Mouse (Mus musculus) B cell, adult 2 months (primary cell): ENCODE data around the gene Selplg.

ENCODE experiments used
- DNase-seq, 2 experiments: peaks; one replicate each; pipeline ENCODE4 v3.0.0; 2022

The Selplg gene

GRCm38 (mm10) chr5:113818572-113818971 is 13.9 kb downstream of the Selplg start:
- no peak for DNase-seq

GRCm38 (mm10) chr5:113815638-113816152 is 16.7 kb downstream of the Selplg start:
- peak; percentile 89 to 90 for DNase-seq

GRCm38 (mm10) chr5:113815041-113815389 is 17.4 kb downstream of the Selplg start:
- no peak for DNase-seq

DNA sequence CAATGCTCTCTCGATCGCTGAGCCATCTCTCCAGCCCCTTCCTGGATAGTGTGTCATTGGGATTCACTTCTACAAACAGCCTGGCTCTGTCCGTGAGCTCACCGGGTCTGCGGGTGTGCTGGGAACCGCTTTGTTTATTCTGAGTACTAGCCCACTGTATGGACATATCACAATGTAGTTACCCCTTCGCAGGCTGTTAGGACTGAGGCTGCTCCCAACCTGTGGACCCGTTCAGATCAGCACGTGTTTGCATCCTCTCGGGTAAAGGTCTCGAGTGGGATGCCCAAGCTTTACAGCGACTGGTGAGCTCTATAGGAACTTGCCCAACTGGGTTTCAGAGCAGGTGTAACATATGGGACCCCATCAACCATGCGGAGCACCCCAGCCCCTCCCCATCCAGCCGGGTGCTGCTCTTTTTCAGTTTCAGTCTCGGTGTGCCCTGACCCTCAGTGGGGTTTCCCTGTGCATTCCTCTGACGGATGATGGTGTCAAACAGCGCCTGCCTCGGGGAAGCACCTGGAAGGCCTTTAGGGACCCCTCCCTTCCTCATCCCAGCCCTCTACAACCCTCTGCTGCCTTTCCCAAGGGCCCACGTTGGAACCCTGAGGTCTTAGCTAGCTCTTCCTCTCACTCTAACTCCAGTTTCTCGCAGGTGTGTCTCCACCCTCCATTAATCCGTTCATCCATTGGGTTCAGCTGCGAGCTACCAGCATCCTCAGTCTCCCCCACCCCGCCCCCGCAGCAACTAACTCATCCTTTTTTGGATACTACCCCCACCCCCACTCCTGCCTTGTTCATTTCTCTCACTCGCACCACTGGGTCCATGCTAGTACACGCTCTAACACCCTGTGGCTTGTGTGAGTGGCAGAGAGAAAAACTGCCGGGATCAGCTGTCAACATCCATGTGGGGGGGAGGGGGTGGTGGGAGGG is 18.1 kb downstream of the Selplg start:
- DNase-seq, result peak; percentile 55 to 61

GRCm38 (mm10) chr5:113813608-113814007 is 18.8 kb downstream of the Selplg start:
- DNase-seq, result peak; percentile 78 to 79

- DNase-seq, result peak in 1 of 2 experiments; percentile 39
These were observed 19.8 kb downstream of the Selplg start for GRCm38 (mm10) chr5:113812638-113813037.

GRCm38 (mm10) chr5:113811824-113812420 is 20.5 kb downstream of the Selplg start:
- peak; percentile 49 to 61 for DNase-seq

- no peak for DNase-seq
These were observed 22.3 kb downstream of the Selplg start for GRCm38 (mm10) chr5:113810111-113810510.

- DNase-seq, result no peak
These were observed 24.3 kb downstream of the Selplg start for GRCm38 (mm10) chr5:113808177-113808576.

DNA sequence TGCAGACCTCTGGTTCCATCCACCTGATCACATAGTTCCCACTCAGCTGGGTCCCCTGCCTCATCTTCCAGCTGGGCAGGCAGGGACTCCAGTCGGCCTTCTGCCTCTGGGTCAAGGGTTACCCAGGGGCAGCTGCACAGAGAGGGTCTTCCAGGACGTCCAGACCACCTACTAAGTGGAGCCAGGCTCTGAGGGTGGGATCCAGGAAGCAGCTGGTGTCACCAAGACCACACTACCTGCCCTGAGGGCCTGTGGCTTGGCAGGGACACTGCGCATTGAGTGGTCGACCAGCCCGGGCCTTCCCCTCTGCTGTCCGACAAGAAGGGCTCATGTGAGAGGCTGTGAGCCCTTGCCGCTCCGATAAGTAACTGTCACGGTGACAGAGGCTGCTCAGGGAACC is 24.7 kb downstream of the Selplg start:
- no peak for DNase-seq

GRCm38 (mm10) chr5:113806414-113806813 is 26.0 kb downstream of the Selplg start:
- no peak for DNase-seq

DNA sequence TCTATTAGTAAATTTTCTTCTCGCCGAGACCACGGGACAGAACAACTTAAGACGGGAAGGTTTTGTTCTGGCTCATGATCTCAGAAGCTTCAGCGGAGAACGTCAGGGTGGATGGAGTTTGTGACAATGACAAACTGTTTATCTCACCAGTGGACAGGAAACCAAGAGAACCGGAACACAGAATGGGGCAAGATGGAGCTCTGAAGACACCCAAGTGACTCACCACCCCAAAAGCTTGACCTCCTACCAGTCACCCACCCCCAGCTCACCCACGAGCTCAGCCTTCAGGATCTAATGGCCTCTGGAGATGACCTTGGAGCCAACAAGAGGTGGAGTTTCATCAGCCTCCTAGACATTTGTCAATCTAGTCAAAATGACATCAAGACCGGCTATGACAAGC is 27.1 kb downstream of the Selplg start:
- DNase-seq, result no peak

DNA sequence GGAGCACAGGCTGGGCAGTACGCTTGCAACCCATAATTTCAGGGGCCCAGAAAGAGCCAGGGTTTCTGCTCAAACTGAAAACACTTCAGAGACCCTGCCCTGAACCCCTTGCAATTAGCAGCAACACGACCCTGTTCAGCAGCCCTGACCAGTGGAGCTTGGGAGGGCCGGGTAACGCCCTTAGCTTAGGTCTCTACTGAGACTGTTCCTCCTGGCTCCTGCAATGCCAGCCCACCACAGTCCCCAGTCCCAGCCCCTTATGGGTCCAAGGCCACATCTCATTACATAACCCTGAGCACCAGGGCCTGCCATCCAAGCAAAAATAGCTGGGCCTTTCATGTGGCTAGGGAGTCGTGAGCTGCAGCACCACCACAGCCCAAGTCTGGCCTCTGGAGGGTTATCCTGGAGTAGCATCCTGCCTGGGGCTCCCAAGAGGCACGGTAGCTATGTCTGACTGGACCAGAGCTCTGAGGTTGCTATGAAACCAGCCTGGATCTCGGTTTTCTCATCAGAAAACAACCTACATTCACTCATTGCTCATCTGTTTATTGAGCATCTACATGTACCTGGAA is 28.0 kb downstream of the Selplg start:
- no peak for DNase-seq

GRCm38 (mm10) chr5:113800280-113800679 is 32.2 kb downstream of the Selplg start, which contains the start of gene Tmem119:
Gene Tmem119, minus strand, starts transcription at chr5:113800516.
- DNase-seq, result no peak

DNA sequence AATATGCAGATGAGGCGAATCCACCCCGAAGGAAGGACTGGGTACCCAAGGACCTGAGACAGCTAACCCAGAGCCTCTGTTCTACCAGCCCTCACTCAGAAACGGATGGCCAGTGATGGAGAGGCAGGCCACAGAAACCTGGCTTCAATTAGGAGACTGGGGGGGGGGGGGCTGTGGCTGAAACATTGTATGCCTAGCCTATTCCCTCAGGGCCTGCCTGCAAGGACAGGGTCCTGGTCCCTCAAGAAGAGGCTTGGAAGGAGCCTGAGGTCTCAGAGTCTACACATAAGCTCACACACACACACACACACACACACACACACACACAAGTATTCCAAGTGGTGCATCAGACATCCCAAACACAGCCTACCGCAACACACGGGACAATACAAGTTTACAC is 32.8 kb downstream of the Selplg start:
- DNase-seq, result no peak

GRCm38 (mm10) chr5:113798525-113798924 is 33.9 kb downstream of the Selplg start:
- DNase-seq, result no peak

GRCm38 (mm10) chr5:113797149-113797882 is 35.1 kb downstream of the Selplg start:
- DNase-seq, result no peak

DNA sequence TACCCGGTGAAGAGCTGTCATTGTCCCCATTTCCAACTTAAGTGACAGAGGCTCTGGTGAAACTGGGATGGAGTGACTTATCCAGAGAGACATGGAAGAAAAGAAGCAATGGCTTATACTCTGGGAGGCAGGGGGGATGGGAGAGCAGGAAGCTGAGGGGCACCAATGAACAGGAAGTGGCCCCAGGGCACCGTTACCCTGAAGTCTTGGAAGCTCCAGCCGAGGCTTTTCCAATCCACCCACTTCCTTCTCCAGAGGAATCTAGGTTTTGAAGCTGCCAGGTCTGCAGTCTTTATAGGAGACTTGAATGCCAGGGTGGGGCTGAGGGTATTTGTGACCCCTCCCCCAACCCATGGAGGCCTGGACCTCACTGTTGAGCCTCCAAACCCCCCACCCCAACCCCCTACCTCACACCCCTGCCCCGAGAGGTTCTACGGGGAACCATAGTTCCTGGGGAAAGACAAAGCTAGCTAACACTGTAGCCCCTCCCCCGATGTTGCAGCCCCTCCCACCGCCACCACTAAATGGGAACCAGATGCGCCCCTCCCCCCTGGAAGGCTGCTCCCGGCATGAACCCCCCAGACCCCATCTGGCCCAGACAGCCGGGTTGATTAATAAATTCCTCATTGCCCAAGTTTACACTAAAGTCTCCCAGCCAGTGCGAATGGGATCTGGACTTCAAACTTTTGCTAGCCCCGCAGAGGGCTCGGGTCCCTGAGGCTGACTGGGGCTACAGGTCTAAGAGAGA is 35.9 kb downstream of the Selplg start:
- DNase-seq, result no peak

DNA sequence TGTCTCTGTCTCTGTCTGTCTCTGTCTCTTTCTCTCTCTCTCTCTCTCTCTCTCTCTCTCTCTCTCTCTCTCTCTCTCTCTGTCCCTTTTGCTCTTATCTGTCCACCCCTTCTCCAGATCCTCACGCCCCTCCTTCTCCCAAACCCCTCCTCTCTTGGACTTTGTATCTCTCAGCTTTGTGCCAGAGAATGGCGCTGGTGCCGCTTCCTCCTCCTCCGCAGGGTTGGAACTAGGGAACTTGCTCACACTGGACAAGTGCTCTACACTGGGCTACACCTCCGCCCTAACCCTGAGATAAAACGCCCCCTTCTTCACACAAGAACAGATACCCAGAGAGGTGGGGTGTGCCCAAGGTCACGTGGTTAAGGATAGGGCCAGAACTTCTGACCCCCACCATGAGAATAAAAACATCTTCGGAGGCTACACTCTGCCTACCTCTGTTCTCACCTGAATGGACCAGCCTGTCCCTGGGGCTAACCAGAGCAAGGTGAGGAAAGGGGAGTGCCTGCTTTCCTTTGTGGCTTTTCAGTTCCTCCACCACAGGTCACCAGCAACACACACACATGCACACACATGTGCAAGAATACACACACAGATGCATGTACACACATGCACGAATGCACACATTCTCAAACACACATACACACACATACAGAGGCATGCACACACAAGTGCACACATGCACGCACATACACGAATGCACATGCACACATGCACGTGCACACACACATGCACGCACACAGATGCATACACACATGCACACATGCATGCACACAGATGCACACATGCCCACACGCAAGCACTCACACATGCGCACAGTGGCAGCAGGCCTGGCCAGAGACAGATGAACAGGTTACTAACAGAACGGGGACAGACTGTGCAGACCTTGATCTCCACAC is 41.0 kb downstream of the Selplg start:
- no peak for DNase-seq

DNA sequence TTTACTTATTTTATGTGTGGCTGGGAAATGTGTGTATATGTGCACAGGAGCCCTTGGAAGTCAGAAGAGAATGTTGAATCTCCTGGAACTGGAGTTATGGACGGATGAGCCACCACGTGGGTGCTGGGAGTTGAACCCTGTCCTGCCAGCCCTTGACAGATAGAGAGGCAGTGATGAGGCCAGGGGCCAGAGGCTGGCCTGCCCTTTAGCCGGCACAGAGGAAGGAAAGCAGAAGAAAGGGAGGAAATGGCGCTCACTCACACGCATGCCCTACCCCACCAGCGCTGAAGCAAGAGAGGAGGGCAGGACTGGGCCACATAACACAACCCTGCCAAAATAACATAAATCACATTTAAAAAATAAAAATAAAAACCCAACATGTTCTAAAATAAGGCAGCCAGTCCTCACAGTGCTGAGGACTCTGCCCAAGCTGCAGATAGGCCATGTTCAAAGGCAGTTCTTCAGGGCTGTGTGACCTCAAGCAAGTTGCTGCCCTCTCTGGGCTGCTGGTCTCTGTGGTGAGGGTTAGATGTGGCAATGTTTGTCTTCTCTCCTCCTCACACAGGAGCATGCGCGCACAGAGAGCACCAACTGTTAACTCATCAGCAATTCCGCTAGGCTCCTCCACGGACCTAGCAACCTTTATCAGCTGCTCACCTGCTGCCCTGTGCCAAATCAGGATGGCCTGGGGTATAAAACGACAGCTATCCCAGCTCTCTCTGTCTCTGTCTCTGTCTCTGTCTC is 41.8 kb downstream of the Selplg start:
- no peak for DNase-seq
